Mouse (Mus musculus): ENCODE results near the gene Qdpr. TPM values are rescaled to one million over a fixed set of nuclear protein-coding genes. Genes with fewer than 3 reads are reported as not detected.

The Qdpr gene
- polyA plus RNA-seq (2017; shearing (Covaris generic)), result 100 to 1,000 TPM in 1 of 2 experiments, 10 to 100 TPM in 1; 94.3 to 110 TPM

GRCm38 (mm10) chr5:45449831-45450716, at the start of gene Qdpr:
Qdpr (minus strand) TSS chr5:45450236.

GRCm38 (mm10) chr5:45493191-45494092, 43.4 kb upstream of the Qdpr start, which contains the start of gene Lap3:
Lap3 (plus strand) TSS chr5:45493374.

GRCm38 (mm10) chr5:45453451-45453850, 3.4 kb upstream of the Qdpr start, which contains the start of gene Clrn2:
Clrn2 (plus strand) TSS chr5:45453751.

Other genes with a start within 250 kb of the Qdpr start
- not detected for gene Clrn2, start 3.5 kb upstream of the Qdpr start, polyA plus RNA-seq (2017; shearing (Covaris generic))
- gene Lap3, start 43.1 kb upstream of the Qdpr start, polyA plus RNA-seq (2017; shearing (Covaris generic)), result 10 to 100 TPM; 26.6 to 42.1 TPM
- gene Med28, start 70.0 kb upstream of the Qdpr start, polyA plus RNA-seq (2017; shearing (Covaris generic)), result 100 to 1,000 TPM; 260 to 293 TPM
- under 1 TPM; 0.15 to 0.24 TPM for gene Fam184b, start 189.4 kb upstream of the Qdpr start, polyA plus RNA-seq (2017; shearing (Covaris generic))
- 1 to 10 TPM; 1.4 to 2.5 TPM for gene Ncapg, start 219.7 kb upstream of the Qdpr start, polyA plus RNA-seq (2017; shearing (Covaris generic))